Mouse (Mus musculus) midbrain, embryonic 10.5 days (tissue): ENCODE results near the gene Slc19a3. TPM values are rescaled to one million over a fixed set of nuclear protein-coding genes. Genes with fewer than 3 reads are reported as not detected.

Experiments used
- DNase-seq: peaks from one replicate; pipeline ENCODE4 v3.0.0-alpha.2; 2017; ENCODE audit warnings: low spot score
- H3K27ac ChIP-seq: fragments of 300-500 bp; sonication (generic); replicated peaks from 2 replicates; pipeline ENCODE4 v1.5.1; 2016; ENCODE audit warnings: mild to moderate bottlenecking
- H3K27me3 ChIP-seq: fragments of 300-500 bp; sonication (generic); 2 replicates; pipeline ENCODE4 v1.6.1; 2016; ENCODE audit warnings: low read depth, mild to moderate bottlenecking; ENCODE audit not compliant: poor library complexity, severe bottlenecking
- H3K36me3 ChIP-seq: fragments of 300-500 bp; sonication (generic); 2 replicates; pipeline ENCODE4 v1.6.1; 2016; ENCODE audit warnings: mild to moderate bottlenecking, moderate library complexity
- H3K4me1 ChIP-seq: fragments of 300-500 bp; sonication (generic); 2 replicates; pipeline ENCODE4 v1.6.1; 2016
- H3K4me3 ChIP-seq: fragments of 300-500 bp; sonication (generic); 2 replicates; pipeline ENCODE4 v1.5.1; 2016; ENCODE audit warnings: mild to moderate bottlenecking, moderate library complexity
- H3K9me3 ChIP-seq: fragments of 300-500 bp; sonication (generic); replicated peaks from 2 replicates; pipeline ENCODE4 v1.6.1; 2016; ENCODE audit warnings: mild to moderate bottlenecking
- WGBS: fragments of 180-500 bp; shearing (Covaris S2); methylation state at CpG from one replicate; pipeline ENCODE4 v1.1.7; 2016; 5-methylcytosine and 5-hydroxymethylcytosine counted together
- polyA plus RNA-seq: library from polyadenylated mRNA; unstranded; fragments of >200 nt; fragmentation: Nextera tagmentation; extraction: Ambion mirVana; gene quantifications from 2 replicates; pipeline ENCODE4 v1.2.1, GENCODE M21; 2016

The Slc19a3 gene
- polyA plus RNA-seq = 0.31 and 0.48 TPM in 2 replicates

- Histone ChIP-seq H3K9me3 (no peaks in the 10 kb centered on the region), H3K4me3 (peak within 1 kb of the TSS; percentile 58), H3K36me3 (no peaks in the 10 kb centered on the region), H3K27ac (peak within 1 kb of the TSS; percentile 74), H3K4me1 (peaks cover 10% of the 10 kb centered on the region), H3K27me3 (no peaks in the 10 kb centered on the region)
- 1% methylated on average over 25 of the region's 25 CpGs for WGBS
- peak; percentile 50 for DNase-seq
These were observed at the start of gene Slc19a3 for GRCm38 (mm10) chr1:83038109-83038672. Gene Slc19a3 (minus strand): TSS chr1:83038448.

DNA sequence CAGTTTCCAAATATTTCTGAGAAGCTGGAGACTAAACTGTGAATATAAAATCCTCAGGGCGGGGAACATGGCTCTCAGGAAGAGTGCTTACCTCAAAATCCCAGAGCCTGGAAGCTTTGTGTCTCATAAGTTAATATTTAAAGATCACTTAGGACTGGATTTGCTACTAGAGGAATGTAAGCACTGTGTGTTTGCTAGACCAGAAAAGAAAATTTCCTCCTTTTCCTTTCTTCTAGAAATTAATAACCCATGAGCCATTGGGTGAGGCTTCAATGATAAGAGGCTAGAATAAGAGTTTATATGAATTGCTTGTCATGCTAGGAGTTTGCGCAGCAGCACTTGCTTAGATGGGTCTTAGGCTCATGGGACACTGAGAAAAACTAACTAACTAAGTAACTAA is 46.5 kb upstream of the Slc19a3 start:
- H3K9me3 ChIP-seq = no peaks in the 10 kb centered on the region
- no peak for DNase-seq
- WGBS = 87% methylated on average over 2 of the region's 2 CpGs
- H3K4me1 ChIP-seq = no peaks in the 10 kb centered on the region
- H3K27ac ChIP-seq = no peak overlapping the region
- no peaks in the 10 kb centered on the region for H3K27me3 ChIP-seq
- H3K36me3 ChIP-seq = no peaks in the 10 kb centered on the region
- H3K4me3 ChIP-seq = no peak overlapping the region

DNA sequence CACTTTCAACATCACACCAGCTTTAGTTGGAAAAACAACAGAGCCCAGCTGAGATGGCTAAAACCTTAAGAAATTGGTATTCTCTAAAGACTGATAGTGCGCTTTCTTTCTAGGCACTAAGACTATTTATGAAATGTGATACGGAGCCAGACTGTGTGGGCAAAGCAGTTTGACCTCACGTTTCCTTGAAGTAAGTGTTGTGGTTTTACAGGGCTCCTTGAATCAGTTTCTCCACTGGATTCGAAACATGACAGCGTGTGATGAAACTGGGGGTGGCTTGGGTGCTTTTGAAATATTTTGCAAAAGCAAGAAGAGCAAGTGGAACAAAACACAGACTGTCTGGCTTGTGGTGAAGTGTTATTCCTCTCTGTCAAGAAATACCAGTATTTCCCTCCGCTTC is 38.8 kb upstream of the Slc19a3 start:
- no peak overlapping the region for H3K4me3 ChIP-seq
- no peaks in the 10 kb centered on the region for H3K9me3 ChIP-seq
- no peak for DNase-seq
- H3K27me3 ChIP-seq = no peaks in the 10 kb centered on the region
- WGBS = 72% methylated on average over 6 of the region's 6 CpGs
- 0 out of 2 replicates have a peak, but pooled peaks cover 5% of the 10 kb centered on the region for H3K4me1 ChIP-seq
- no peak overlapping the region for H3K27ac ChIP-seq
- H3K36me3 ChIP-seq = no peaks in the 10 kb centered on the region

- DNase-seq = peak; percentile 51
- no peak overlapping the region for H3K27ac ChIP-seq
- no peaks in the 10 kb centered on the region for H3K36me3 ChIP-seq
- H3K4me3 ChIP-seq = peak overlapping the region; percentile 38
- 47% methylated on average over 11 of the region's 11 CpGs for WGBS
- 0 out of 2 replicates have a peak, but pooled peaks cover 5% of the 10 kb centered on the region for H3K4me1 ChIP-seq
- no peaks in the 10 kb centered on the region for H3K27me3 ChIP-seq
- no peaks in the 10 kb centered on the region for H3K9me3 ChIP-seq
These were observed 38.1 kb upstream of the Slc19a3 start for GRCm38 (mm10) chr1:83076190-83076917.

DNA sequence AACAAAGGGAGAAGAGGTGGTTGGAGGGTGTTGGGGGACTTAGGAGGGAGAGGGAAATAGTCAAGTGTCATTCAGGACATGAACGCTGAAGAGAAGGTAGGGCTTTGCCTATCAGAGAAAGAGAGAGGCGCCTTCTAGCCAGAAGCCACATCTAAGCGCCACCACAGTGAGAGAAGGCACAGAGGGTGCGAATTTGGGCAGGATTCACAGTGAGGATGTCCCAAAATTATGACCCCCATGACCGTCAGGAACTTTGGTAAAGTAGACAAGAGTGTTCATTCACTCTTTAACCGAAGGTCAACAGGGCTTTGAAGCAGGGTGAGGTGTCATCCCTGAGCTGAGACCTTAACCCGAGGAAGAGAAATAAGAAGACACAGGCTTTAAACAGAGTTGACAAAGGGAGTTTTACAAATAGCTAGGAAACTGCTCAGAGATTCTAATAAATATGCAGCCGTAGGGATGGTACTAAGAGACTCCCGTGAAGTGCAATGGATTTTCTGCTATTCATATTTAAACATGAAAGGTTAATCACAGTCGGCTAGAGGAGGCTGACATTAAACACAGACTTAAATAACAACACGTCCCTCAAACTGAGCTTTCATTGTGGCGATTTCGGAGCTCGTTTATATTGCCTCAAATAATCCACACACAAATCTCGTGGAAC is 37.4 kb upstream of the Slc19a3 start:
- no peak for DNase-seq
- Histone ChIP-seq H3K4me3 (peak overlapping the region; percentile 38), H3K27ac (no peak overlapping the region), H3K4me1 (0 out of 2 replicates have a peak, but pooled peaks cover 5% of the 10 kb centered on the region), H3K27me3 (no peaks in the 10 kb centered on the region), H3K9me3 (no peaks in the 10 kb centered on the region), H3K36me3 (no peaks in the 10 kb centered on the region)
- WGBS = 46% methylated on average over 15 of the region's 15 CpGs

DNA sequence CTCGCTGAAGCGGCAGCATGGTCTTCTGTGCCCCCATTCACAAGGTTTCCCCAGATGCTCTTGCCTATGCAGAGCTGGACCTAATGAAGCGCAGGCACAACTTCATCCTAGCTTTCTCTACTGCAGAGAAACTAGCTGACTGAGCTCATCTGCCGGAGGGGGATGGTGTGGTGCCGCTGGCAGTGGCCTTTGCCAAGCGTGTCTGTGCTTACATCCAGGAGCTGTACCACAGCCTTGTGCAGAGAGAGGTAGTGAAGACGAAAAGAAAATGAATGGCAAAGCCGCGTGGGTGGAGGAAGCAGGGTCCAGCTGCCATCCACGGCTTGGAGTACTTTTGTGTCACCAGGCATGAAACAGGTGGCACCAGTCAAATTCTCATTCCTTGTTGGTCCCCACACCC is 29.0 kb upstream of the Slc19a3 start:
- Histone ChIP-seq H3K4me1 (no peaks in the 10 kb centered on the region), H3K36me3 (no peaks in the 10 kb centered on the region), H3K9me3 (no peaks in the 10 kb centered on the region), H3K27ac (no peak overlapping the region), H3K4me3 (no peak overlapping the region), H3K27me3 (no peaks in the 10 kb centered on the region)
- no peak for DNase-seq
- WGBS = 91% methylated on average over 10 of the region's 10 CpGs

- Histone ChIP-seq H3K36me3 (no peaks in the 10 kb centered on the region), H3K9me3 (no peaks in the 10 kb centered on the region), H3K27ac (no peak overlapping the region), H3K4me1 (no peaks in the 10 kb centered on the region), H3K27me3 (no peaks in the 10 kb centered on the region), H3K4me3 (no peak overlapping the region)
- WGBS = 97% methylated on average over 4 of the region's 4 CpGs
- DNase-seq = no peak
These were observed 28.3 kb upstream of the Slc19a3 start for GRCm38 (mm10) chr1:83066577-83066976.

GRCm38 (mm10) chr1:83064851-83065250 is 26.6 kb upstream of the Slc19a3 start:
- no peak overlapping the region for H3K27ac ChIP-seq
- H3K4me1 ChIP-seq = no peaks in the 10 kb centered on the region
- no peaks in the 10 kb centered on the region for H3K9me3 ChIP-seq
- H3K27me3 ChIP-seq = no peaks in the 10 kb centered on the region
- peak; percentile 14 for DNase-seq
- no peaks in the 10 kb centered on the region for H3K36me3 ChIP-seq
- H3K4me3 ChIP-seq = no peak overlapping the region
- 31% methylated on average over 3 of the region's 3 CpGs for WGBS

GRCm38 (mm10) chr1:83060643-83061042 is 22.4 kb upstream of the Slc19a3 start, which contains the start of gene Krtap28-13:
Gene Krtap28-13 (plus strand): TSS chr1:83060930.
- no peak for DNase-seq
- no peak within 1 kb of the TSS for H3K27ac ChIP-seq
- 93% methylated on average over 4 of the region's 4 CpGs for WGBS
- H3K36me3 ChIP-seq = no peaks in the 10 kb centered on the region
- H3K27me3 ChIP-seq = no peaks in the 10 kb centered on the region
- no peaks in the 10 kb centered on the region for H3K9me3 ChIP-seq
- H3K4me1 ChIP-seq = no peaks in the 10 kb centered on the region
- H3K4me3 ChIP-seq = no peak within 1 kb of the TSS

DNA sequence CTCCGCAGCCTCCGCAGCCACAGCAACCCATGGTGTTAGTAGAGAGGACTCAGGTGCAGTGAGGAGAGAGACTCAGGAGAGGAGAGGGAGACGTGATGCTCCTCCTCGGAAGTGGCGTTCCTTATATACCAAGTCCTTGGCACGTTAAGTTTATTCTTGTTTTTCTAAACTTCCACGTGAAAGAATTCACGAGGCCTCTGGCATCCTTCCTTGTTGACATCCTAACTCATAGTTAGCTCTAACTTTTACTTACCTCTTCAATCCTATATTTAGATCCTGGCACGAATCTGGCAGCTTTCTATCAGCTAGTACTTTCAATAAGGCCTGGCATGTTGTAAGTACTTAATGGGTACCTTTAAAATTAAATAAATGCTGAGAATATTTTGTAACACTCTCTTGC is 21.0 kb upstream of the Slc19a3 start, which contains the start of gene A030005K14Rik:
Gene A030005K14Rik (minus strand): TSS at position 101 of the 400 bp plus-strand sequence.
- Histone ChIP-seq H3K4me1 (no peaks in the 10 kb centered on the region), H3K4me3 (no peak within 1 kb of the TSS), H3K27ac (no peak within 1 kb of the TSS), H3K9me3 (no peaks in the 10 kb centered on the region), H3K36me3 (no peaks in the 10 kb centered on the region), H3K27me3 (no peaks in the 10 kb centered on the region)
- 93% methylated on average over 9 of the region's 9 CpGs for WGBS
- DNase-seq = no peak

GRCm38 (mm10) chr1:83058481-83058880 is 20.2 kb upstream of the Slc19a3 start:
- WGBS = 68% methylated on average over 1 of the region's 1 CpGs
- no peaks in the 10 kb centered on the region for H3K4me1 ChIP-seq
- H3K36me3 ChIP-seq = no peaks in the 10 kb centered on the region
- no peak overlapping the region for H3K4me3 ChIP-seq
- no peak for DNase-seq
- no peaks in the 10 kb centered on the region for H3K27me3 ChIP-seq
- H3K9me3 ChIP-seq = no peaks in the 10 kb centered on the region
- H3K27ac ChIP-seq = no peak overlapping the region

DNA sequence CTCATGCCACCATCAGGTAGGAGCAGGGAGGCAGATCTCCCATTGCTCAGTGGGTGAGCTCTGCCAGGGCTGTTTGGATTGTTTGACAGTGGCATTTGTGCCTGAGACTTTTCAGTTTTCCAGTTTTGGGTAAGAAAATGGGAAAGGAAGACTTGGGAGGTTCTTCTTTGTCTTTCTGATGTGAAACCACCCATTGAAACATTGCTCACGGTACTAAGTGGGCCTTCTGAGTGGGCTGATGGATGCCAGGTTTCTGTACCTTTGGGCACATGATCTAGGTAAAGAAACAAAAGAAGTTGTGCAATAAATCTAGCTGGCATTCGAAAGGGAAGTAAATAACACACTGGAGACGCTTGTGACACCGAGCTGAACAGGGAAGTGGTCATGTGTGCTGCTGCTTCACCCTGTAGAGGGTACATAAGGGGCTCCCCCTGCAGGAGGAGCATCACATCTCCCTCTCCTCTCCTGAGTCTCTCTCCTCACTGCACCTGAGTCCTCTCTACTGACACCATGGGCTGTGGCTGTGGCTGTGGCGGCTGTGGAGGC is 6.7 kb upstream of the Slc19a3 start, which contains the start of gene Gm47969:
Gene Gm47969 (plus strand): TSS at position 51 of the 546 bp plus-strand sequence.
- Histone ChIP-seq H3K36me3 (no peaks in the 10 kb centered on the region), H3K27ac (no peak within 1 kb of the TSS), H3K27me3 (no peaks in the 10 kb centered on the region), H3K4me3 (no peak within 1 kb of the TSS), H3K4me1 (no peaks in the 10 kb centered on the region), H3K9me3 (no peaks in the 10 kb centered on the region)
- 85% methylated on average over 5 of the region's 5 CpGs for WGBS
- DNase-seq = no peak
